Mouse (Mus musculus) lung, adult 2 months (tissue): ENCODE measurements at regions not wholly inside any gene's neighbourhood (a gene's known extent, or its start where the extent isn't known, plus 50 kb on each side); places are given as distances from the start of the nearest gene placed in this dataset.

Source experiments
- CTCF ChIP-seq: fragments of 200-500 bp; IDR thresholded peaks from 2 replicates; pipeline ENCODE4 v1.5.1; 2011; ENCODE audit warnings: mild to moderate bottlenecking, low read length, control low read depth; ENCODE audit not compliant: insufficient read depth
- POLR2A ChIP-seq: fragments of 200-500 bp; IDR thresholded peaks from 2 replicates; pipeline ENCODE4 v1.6.1; 2011; ENCODE audit warnings: low read depth, mild to moderate bottlenecking, control low read depth, low read length, borderline replicate concordance; ENCODE audit errors: extremely low read depth

GRCm38 (mm10) chr8:34397225-34397582 is 285.7 kb upstream of the Gm10131 start:
- TF ChIP-seq POLR2A, result no peak
- TF ChIP-seq CTCF, result no peak
